Mouse (Mus musculus) embryo, embryonic 9.5 days (tissue): ENCODE results near the gene Baz2b.
"Not testable (repeated sequence)": the region's sequence is repeated elsewhere in the genome, so short reads cannot be mapped to it uniquely, and the experiment has no call there.

Experiments used
- DNase-seq: peaks from one replicate; pipeline ENCODE4 v3.0.0-alpha.2; 2017; ENCODE audit errors: extremely low spot score

The Baz2b gene

DNA sequence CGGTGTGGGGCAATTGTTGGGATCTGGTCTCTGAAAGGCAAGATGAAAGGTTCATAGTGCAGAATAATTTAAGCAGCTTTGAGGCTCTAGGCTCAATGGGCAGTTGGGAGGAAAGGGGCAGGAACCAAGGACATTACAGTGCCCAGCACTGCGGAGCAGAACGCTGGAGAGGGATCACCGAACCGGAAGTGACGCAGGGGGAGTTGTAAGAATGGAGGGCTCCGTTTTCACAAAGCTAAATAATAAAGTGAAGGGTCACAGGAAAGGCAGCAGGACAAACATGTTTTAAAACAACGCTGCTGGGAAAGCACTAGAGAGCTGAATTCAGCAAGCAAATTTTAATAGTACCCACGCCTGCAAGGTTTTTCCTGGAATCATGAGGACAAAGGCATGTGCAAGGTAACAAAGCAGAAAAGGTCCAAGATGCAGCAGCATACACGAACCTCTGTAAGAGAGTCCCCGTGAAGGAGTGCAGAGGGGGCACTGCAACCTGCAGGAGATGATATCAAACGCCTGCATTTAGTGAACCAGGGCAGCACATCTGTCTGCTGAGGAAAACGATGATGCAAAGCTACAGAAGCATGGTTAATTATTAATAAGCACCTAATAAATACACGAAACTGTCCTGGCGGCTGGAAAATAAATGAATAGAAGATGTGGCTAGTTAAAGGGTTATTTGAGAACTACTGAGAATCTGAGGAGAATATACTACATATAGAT lies 120.0 kb downstream of the Baz2b start:
- no peak for DNase-seq

DNA sequence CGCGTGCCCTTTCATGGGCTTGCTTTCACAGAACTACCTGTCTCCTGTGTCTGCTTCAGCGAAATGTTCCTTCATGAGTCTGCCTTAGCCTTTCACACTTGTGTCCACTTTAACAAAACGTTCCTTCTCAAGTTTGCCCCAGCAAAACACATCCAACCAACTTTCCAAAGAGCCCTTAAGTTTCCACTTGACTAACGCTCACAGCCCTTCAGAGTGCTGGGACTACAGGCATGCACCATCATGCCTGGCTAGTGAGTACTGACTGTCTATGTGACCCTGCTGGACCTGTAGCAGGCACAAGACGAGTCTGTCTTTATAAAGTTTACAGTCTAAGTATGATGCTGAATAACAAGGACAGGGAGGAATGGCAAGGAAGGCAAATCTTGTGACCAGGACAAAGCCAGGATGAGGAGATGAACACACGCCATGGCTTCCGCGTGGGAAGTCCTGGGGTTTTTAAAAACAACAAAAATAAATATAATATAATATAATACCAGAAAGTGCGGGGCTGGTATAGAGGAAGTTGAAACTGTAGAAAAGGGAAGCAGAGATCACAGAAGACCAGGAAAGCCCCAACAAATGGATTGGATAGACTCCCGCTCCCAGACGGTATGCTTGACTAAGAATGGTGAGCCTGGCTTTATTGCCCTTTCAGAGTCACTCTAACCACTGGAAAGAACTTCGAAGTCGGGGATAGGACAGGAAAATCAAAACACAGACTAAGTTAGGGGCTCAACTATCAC lies 120.7 kb downstream of the Baz2b start:
- no peak for DNase-seq

- DNase-seq = no peak
These were observed 123.3 kb downstream of the Baz2b start for GRCm38 (mm10) chr2:60086197-60086903.

DNA sequence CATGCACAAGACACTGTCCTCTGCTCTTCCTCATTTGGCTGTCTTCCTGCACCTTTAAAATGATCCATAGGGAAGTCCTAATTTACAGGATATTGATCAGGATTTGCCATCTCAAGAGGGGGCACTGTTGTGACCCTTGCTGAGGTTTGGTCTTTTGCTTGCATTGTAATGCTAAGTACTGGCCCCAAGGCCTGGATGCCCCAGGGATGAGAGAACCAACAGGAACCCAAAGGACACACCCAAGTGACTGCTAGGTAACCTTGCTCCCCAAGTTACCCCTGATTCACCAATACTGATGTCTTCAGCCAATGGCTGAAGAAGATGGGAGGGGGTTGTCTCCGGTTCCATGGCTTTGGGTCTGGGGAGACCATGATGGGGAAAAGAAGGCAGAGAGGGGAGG lies 124.8 kb downstream of the Baz2b start:
- DNase-seq = no peak

DNA sequence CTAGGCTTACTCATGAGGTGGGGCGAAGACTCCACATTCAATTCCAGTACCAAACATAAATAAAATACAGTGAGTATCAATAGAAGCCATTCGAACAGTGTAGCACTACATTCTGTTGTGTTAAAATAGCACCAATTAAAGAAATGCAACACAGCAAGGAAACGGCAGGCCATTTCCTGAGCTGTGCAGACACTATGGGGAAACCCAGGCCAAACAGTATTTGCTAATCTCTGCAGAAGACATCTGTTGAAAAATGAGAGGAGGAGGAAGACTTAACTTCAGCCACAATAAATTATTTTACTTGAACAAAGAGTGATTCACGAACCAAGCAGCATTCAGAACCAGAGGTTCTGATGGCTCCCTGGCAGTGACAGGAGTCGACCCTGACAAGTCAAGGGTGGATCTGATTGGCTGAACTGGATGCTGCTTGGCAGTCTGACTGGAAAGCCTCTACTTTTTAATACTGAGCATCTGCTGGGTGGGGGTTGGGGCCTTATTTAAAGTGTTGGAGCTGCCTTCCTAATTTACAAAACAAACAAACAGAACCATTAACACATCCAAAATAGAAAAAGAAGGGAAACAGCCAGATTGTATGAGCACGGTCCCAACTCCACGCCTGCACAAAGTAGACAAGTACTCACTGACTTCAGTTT lies 126.5 kb downstream of the Baz2b start:
- DNase-seq = no peak

DNA sequence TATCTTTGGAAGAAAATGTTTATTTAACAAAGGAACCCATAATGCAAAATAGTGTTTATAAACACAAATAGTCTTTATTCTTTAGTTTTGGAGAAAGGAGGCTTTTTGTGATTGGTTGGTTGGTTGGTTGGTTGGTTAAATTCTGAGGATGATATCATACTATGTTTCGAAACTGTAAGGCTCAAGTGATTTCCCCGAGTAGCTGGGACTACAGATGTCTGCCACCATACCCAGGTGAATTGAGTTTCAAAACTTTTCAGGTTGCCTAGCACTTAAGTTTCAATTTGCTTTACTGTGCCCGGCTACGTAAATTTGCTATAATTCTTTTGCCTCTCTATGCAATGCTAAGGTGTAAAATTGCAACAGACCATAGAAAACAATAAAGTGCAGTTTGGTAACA lies 127.4 kb downstream of the Baz2b start:
- no peak for DNase-seq

- peak; percentile 39 for DNase-seq
These were observed 128.8 kb downstream of the Baz2b start for GRCm38 (mm10) chr2:60080831-60081230.

- DNase-seq = no peak
These were observed 132.0 kb downstream of the Baz2b start for GRCm38 (mm10) chr2:60077631-60078030.

DNA sequence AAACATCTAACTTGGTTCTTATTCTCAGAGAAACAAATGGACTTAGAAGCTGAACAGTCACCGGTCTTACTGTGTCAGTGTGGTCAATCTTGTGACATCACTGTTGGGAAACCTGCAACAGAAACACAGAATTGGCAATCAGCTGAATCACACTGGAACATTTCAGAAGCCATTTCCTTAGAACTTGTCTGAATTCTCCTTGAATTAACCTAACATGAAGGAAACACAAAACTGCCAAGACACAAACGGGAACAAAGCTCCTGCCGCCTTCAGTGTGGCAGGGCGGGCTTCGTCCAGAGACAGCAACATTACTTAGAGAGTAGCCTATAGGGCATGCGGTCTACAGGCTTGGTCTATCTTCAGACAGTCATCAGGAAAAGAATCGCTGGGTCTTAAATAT lies 132.8 kb downstream of the Baz2b start:
- no peak for DNase-seq

DNA sequence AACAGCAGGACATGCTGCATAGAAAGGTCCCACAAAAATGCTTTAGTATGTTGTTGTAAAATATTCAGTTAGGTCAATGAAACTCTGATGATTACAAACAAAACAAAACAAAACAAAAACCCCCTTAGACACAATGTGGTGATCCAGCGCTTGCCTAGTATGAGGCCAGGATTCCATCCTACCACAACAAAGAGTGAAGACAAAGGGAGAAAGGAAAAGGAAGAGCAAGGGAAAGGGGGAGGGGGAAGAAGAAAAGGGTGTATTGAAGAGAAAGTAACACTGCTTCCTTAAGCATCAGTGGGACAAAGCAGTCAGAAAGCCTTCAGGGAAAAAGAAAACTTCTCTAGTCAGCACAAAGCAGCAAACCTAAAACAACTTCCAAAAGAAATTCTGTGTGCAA lies 133.6 kb downstream of the Baz2b start:
- DNase-seq = peak; percentile 49

- DNase-seq = not testable (repeated sequence)
These were observed 135.8 kb downstream of the Baz2b start for GRCm38 (mm10) chr2:60073798-60074197.

- no peak for DNase-seq
These were observed 137.8 kb downstream of the Baz2b start for GRCm38 (mm10) chr2:60071813-60072212.

DNA sequence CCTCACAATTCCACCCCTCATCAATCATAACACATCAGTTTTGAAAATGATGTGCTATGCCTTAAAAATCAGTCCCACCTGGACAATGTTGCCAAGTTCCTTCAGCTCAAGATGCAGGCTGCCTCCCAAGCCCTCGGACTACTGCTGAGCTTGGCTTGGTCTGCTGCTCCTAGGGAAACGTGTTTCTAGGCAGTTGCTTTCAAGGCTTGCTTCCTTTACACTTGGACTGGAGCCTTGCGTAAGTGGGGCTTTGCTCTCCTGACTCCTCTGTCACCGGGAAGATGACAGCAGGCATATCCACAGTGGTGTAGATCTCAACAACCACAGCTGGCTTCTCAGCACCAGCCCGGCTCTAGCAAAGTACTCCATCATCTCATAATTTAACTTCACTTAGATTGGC lies 138.7 kb downstream of the Baz2b start:
- DNase-seq = no peak

GRCm38 (mm10) chr2:60068468-60068867 lies 141.2 kb downstream of the Baz2b start:
- no peak for DNase-seq

DNA sequence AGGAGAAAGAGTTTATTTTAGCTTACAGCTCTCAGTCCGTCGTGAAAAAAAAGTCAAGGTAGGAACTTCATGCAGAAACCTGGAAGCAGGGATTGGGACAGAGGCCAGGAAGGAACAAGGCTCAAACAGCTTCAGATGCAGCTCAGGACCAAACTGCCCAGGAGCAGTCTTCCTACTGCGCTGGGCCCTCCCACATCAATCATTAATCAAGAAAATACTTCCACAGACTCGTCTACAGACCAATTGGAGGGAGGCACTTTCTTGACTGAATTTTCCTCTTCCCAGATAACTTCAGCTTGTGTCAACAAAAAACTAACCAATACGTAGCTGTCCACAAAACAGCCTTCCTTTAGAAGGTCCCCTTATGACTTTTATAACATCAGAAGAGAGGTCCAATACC lies 144.2 kb downstream of the Baz2b start:
- no peak for DNase-seq

- DNase-seq = no peak
These were observed 149.4 kb downstream of the Baz2b start for GRCm38 (mm10) chr2:60060185-60060775.

GRCm38 (mm10) chr2:60059300-60059699 lies 150.3 kb downstream of the Baz2b start:
- no peak for DNase-seq

DNA sequence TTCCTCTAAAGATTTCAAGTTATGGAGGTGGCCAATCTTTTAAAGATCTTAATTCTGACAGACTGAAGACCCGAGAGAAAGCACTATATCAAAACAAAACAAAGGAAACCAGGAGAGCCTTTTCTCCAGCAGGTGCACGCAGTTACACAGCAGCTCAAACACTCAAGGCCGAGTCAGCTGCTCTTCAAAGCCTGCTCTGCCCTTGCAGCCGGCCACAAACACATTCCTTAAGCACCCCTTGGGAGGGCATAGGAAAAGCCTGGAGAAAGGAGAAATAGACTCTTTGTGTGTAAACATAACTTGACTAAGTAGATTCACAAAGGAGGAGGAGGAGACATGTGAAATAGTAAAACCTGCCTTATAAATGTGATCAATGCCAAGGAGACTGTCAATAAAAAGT lies 153.6 kb downstream of the Baz2b start:
- no peak for DNase-seq

GRCm38 (mm10) chr2:60054808-60055535 lies 154.7 kb downstream of the Baz2b start:
- DNase-seq = no peak

DNA sequence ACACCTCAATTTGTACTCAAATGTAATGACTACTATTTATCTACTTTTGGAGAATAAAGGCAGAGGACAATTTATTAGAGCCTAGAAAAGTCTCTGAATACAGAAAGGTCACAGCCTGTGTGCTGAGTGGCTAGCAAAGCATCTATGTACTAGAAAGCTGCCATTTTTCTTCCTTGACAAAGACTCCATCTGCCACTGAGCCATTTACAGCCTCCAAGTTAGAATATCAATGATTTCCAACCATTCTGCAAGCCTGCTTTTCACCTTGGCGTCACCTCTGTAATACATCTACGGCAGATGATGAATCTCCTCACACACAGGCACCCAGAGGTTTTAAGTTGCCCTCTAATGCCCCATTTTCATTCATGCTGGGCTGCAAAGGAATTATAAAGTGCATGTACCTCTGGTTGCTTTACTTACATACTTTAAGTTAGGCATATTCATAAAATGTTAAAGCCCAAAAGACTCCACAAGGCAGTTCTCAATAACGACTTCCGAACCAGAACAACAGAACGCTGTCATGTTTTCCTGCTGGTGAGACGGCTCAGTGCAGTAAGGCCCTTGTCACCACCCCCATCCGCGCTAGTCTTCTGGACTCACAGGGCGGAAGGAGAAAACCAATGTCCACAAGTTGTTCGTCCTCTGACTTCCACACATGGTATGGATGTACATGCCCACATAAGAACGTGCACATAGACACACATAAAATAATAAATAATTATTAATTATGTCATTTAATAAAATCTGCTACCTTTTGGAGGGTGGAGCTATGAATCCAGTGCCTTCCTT lies 156.2 kb downstream of the Baz2b start:
- no peak for DNase-seq
